Mouse (Mus musculus) limb, embryonic 11.5 days (tissue): Measurements from ENCODE around the gene Rab17. TPM values are rescaled to one million over a fixed set of nuclear protein-coding genes. Genes with fewer than 3 reads are reported as not detected.

Experiments
- ATAC-seq: fragments of 200-750 bp; cut with Nextera tagmentation; 2 replicates; pipeline ENCODE4 v1.8.0; 2017; ENCODE audit warnings: low read depth; ENCODE audit not compliant: insufficient number of reproducible peaks, low FRiP score, low TSS enrichment
- DNase-seq: peaks from one replicate; pipeline ENCODE4 v3.0.0-alpha.2; 2015; ENCODE audit warnings: low spot score
- H3K27ac ChIP-seq: fragments of 300-500 bp; sonication (generic); replicated peaks from 2 replicates; pipeline ENCODE4 v1.5.1; 2014; ENCODE audit warnings: low read depth, mild to moderate bottlenecking, low read length
- H3K27me3 ChIP-seq: fragments of 300-500 bp; sonication (generic); 2 replicates; pipeline ENCODE4 v1.6.1; 2014; ENCODE audit warnings: mild to moderate bottlenecking, low read length, mixed read lengths; ENCODE audit not compliant: control insufficient read depth, insufficient read depth
- H3K36me3 ChIP-seq: fragments of 300-500 bp; sonication (generic); 2 replicates; pipeline ENCODE4 v1.6.1; 2014; ENCODE audit warnings: mild to moderate bottlenecking, low read length, moderate library complexity, mixed read lengths; ENCODE audit not compliant: control insufficient read depth, insufficient read depth
- H3K4me1 ChIP-seq: fragments of 300-500 bp; sonication (generic); 2 replicates; pipeline ENCODE4 v1.6.1; 2014; ENCODE audit warnings: low read length, mixed read lengths; ENCODE audit not compliant: control insufficient read depth, insufficient read depth
- H3K4me2 ChIP-seq: fragments of 300-500 bp; sonication (generic); 2 replicates; pipeline ENCODE4 v1.6.1; 2014; ENCODE audit warnings: low read depth, mild to moderate bottlenecking, moderate library complexity; ENCODE audit not compliant: severe bottlenecking
- H3K4me3 ChIP-seq: fragments of 300-500 bp; sonication (generic); 2 replicates; pipeline ENCODE4 v1.5.1; 2014; ENCODE audit warnings: low read depth, low read length
- H3K9ac ChIP-seq: fragments of 300-500 bp; sonication (generic); 2 replicates; pipeline ENCODE4 v1.6.1; 2014; ENCODE audit warnings: mild to moderate bottlenecking, low read length
- H3K9me3 ChIP-seq: fragments of 300-500 bp; sonication (generic); 2 replicates; pipeline ENCODE4 v1.6.1; 2016; ENCODE audit warnings: low read length; ENCODE audit not compliant: control insufficient read depth
- WGBS: fragments of 180-500 bp; shearing (Covaris S2); extraction: QIAGEN DNeasy Blood & Tissue Kit; methylation state at CpG from one replicate; pipeline ENCODE4 v1.1.7; 2014; 5-methylcytosine and 5-hydroxymethylcytosine counted together
- polyA plus RNA-seq: library from polyadenylated mRNA; unstranded; fragments of >200 nt; fragmentation: Nextera tagmentation; extraction: Ambion mirVana; gene quantifications from 2 replicates; pipeline ENCODE4 v1.2.1, GENCODE M21; 2014

Rab17 gene
- polyA plus RNA-seq, 1 experiment from 2014 or later: 1.0 TPM

GRCm38 (mm10) chr1:90974906-90975649 is 5.6 kb upstream of the Rab17 start:
- DNase-seq (no peak), ATAC-seq (no peak)
- no peaks in the 10 kb centered on the region; the same call in 1 of the 2 replicates for H3K4me1 ChIP-seq
- H3K4me2 ChIP-seq: no peak overlapping the region
- H3K36me3 ChIP-seq: no peaks in the 10 kb centered on the region
- H3K27ac ChIP-seq: no peak overlapping the region
- H3K9ac ChIP-seq: no peak overlapping the region
- H3K4me3 ChIP-seq: no peak overlapping the region
- 39% methylated on average over 12 of the region's 12 CpGs for WGBS
- H3K9me3 ChIP-seq: no peaks in the 10 kb centered on the region
- no peaks in the 10 kb centered on the region for H3K27me3 ChIP-seq

DNA sequence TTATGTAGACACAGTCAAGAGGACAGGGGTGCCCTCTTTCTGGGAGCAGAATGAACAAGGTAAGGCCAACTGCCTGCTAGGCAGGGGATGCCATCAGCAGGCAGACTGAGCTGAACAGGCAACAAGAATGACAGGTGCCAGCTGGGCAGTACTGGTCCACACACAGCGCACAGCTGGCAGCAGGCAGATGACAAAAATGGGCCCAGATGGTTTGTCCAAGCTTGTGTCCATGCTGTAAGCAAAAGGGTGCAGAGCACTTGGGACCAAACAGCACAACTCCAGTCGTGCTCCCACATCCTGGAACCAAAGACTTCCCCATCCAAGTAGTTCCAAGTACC is 4.1 kb upstream of the Rab17 start:
- H3K4me3 ChIP-seq: no peak overlapping the region
- peaks cover 7% of the 10 kb centered on the region for H3K4me1 ChIP-seq
- no peak for ATAC-seq
- WGBS: 95% methylated on average over 2 of the region's 2 CpGs
- no peak overlapping the region for H3K9ac ChIP-seq
- no peak for DNase-seq
- H3K4me2 ChIP-seq: no peak overlapping the region
- no peak overlapping the region for H3K27ac ChIP-seq
- no peaks in the 10 kb centered on the region for H3K36me3 ChIP-seq
- H3K27me3 ChIP-seq: no peaks in the 10 kb centered on the region
- H3K9me3 ChIP-seq: no peaks in the 10 kb centered on the region

DNA sequence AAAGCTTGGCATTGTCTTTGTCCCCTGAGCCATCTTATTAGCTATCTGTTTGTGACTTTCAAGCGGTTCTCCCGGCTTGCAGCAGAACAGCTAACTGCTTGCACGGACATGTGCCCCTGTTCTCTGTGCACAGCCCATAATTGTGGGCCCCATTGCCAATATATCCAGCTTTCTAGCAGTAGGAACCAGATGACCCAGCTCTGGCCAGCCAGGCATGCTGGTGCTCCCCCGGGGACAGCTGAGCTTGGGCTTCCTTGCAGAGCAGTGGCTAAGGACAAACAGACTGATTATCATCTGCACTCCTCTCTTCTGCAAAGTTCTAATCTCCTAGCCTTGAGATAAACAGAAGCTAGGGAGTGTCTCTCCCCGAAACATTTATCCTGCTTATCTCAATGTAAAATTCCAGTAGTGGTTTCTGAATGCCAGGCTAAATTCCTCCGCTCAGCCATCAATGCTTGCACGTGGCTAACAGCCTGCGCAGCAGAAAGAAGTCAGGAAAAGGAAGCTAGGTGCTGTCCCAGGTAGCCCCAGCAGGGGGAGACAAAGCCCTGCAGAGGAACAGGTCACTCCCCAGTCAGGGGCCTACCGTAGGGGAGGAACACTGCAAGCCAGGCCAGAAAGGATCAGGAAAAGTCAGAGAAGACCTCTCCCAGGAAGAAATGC is 3.6 kb upstream of the Rab17 start:
- no peak overlapping the region for H3K9ac ChIP-seq
- H3K4me3 ChIP-seq: no peak overlapping the region
- no peak overlapping the region for H3K27ac ChIP-seq

GRCm38 (mm10) chr1:90969881-90970390 is 475 bp upstream of the Rab17 start:
- Histone ChIP-seq H3K27me3 (no peaks in the 10 kb centered on the region), H3K4me1 (peaks cover 7% of the 10 kb centered on the region), H3K9ac (no peak overlapping the region), H3K4me2 (no peak overlapping the region), H3K4me3 (no peak overlapping the region), H3K36me3 (no peaks in the 10 kb centered on the region), H3K9me3 (no peaks in the 10 kb centered on the region), H3K27ac (no peak overlapping the region)
- WGBS: 75% methylated on average over 10 of the region's 10 CpGs
- DNase-seq (no peak), ATAC-seq (no peak)

More for the DNA sequence above, 3.6 kb upstream of the Rab17 start:
- WGBS: 29% methylated on average over 9 of the region's 9 CpGs
- no peak overlapping the region; the same call in 1 of the 2 replicates for H3K4me2 ChIP-seq
- peaks cover 7% of the 10 kb centered on the region for H3K4me1 ChIP-seq
- peak; percentile 98 for DNase-seq
- peak; percentile 75; the same call in 1 of the 2 replicates for ATAC-seq
- no peaks in the 10 kb centered on the region for H3K27me3 ChIP-seq
- no peaks in the 10 kb centered on the region for H3K9me3 ChIP-seq
- H3K36me3 ChIP-seq: no peaks in the 10 kb centered on the region

DNA sequence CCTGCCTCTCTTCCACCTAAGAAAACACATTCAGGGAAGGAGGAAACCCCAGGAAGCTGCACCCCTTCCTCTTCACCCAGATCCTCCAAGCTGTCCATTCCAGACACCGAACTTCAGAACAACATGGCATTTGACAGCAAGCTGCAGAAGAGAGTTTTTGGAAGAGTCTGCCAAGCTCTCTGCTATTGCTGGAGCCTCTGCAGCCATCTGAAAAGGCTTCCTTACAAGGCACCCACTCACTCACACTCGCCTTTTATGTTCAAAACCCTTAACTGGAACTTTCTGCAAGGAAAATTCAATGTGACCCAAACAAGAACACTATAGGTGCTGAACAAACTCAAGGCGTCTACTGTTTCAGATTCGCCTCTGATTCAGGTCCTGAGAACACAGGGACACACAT is 812 bp downstream of the Rab17 start:
- no peak overlapping the region for H3K27ac ChIP-seq
- no peak overlapping the region for H3K9ac ChIP-seq
- no peaks in the 10 kb centered on the region for H3K27me3 ChIP-seq
- WGBS: 77% methylated on average over 4 of the region's 4 CpGs
- no peak overlapping the region for H3K4me2 ChIP-seq
- ATAC-seq (no peak), DNase-seq (no peak)
- H3K4me1 ChIP-seq: peaks cover 7% of the 10 kb centered on the region
- H3K4me3 ChIP-seq: no peak overlapping the region
- no peaks in the 10 kb centered on the region for H3K9me3 ChIP-seq
- no peaks in the 10 kb centered on the region for H3K36me3 ChIP-seq

- H3K27ac ChIP-seq: no peak overlapping the region
- no peak overlapping the region for H3K4me2 ChIP-seq
- H3K4me1 ChIP-seq: peaks cover 7% of the 10 kb centered on the region
- no peak overlapping the region for H3K9ac ChIP-seq
- no peaks in the 10 kb centered on the region for H3K36me3 ChIP-seq
- DNase-seq (no peak), ATAC-seq (no peak)
- H3K9me3 ChIP-seq: no peaks in the 10 kb centered on the region
- 82% methylated on average over 7 of the region's 7 CpGs for WGBS
- H3K4me3 ChIP-seq: no peak overlapping the region
- no peaks in the 10 kb centered on the region for H3K27me3 ChIP-seq
Observed at GRCm38 (mm10) chr1:90967583-90967982, 1.9 kb downstream of the Rab17 start.

DNA sequence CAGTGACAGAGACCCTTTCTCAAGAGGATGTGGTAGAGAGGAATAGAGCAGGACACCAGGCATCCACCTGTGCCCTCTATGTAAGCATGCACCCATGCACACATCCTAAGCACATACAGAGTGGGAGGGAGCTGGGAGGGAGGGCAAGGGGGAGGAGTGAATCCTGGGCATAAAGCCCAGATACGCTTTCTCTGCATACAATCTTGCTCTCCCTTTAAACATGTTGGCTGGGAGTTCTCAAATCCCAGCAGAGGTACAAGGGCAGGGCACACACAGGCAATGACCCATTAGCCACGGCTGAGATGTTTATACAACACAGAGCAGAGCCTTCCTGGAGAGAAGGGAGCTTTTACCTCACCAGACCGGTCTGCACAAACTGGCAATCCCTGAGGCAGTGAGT is 6.5 kb downstream of the Rab17 start:
- H3K4me2 ChIP-seq: no peak overlapping the region
- no peaks in the 10 kb centered on the region for H3K9me3 ChIP-seq
- no peak overlapping the region for H3K27ac ChIP-seq
- ATAC-seq (no peak), DNase-seq (no peak)
- H3K9ac ChIP-seq: no peak overlapping the region
- no peaks in the 10 kb centered on the region for H3K4me1 ChIP-seq
- no peaks in the 10 kb centered on the region for H3K36me3 ChIP-seq
- 52% methylated on average over 3 of the region's 3 CpGs for WGBS
- H3K27me3 ChIP-seq: no peaks in the 10 kb centered on the region
- no peak overlapping the region for H3K4me3 ChIP-seq

- 56% methylated on average over 4 of the region's 4 CpGs for WGBS
- Histone ChIP-seq H3K4me3 (no peak overlapping the region), H3K9ac (no peak overlapping the region), H3K27me3 (no peaks in the 10 kb centered on the region), H3K9me3 (no peaks in the 10 kb centered on the region), H3K4me1 (no peaks in the 10 kb centered on the region), H3K27ac (no peak overlapping the region), H3K36me3 (no peaks in the 10 kb centered on the region), H3K4me2 (no peak overlapping the region)
- ATAC-seq (no peak), DNase-seq (no peak)
Observed at GRCm38 (mm10) chr1:90962526-90962925, 6.9 kb downstream of the Rab17 start.
